Mouse (Mus musculus): Measurements from ENCODE around the gene Thrb. TPM values are rescaled to one million over a fixed set of nuclear protein-coding genes. Genes with fewer than 3 reads are reported as not detected.
A peak's percentile ranks its signal among the peaks of the same experiment; 100 is the strongest.

The Thrb gene
- polyA plus RNA-seq, 1 experiment, result 11.2 TPM

DNA sequence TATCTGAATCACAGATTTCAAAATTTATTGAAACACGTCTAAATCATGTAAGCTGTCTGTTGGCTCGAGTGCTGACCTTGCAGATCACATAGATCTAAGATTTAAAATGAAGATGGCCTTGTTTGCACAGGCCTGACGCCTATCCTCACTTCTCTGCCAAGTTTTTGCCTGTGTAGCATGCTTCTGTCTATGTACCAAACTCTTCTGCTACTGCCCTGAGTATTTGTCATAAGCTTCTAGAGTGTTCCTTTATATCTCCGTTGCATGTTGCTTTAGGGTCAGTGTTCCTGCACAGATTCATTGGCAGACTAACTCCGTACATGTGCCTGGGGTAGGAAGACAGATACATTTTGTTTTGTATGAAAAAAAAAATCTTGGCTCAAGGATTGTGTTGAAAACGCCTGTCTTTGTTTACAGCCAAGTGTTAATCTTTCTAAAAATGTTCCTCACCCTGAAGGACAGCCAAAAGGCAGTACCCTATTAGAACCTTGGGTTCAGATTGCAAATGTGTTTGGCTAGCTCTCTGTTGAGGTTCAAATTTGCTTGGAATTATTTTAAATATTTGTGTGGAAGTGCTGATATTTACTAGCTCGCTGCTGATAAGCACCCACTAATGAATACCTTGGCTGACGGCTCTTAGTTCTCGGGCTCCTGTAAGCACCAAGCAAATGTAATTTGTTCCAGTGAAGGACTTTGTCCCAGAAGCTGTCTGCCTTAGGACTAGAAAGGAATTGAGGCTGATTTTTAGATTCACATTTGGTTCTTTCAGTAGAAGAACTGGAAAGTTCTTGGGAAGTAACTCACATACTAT, 83.0 kb downstream of the Thrb start:
- Histone ChIP-seq H3K27ac (ENCODE audit: insufficient read depth, low read depth, low read length) (0 out of 2 replicates have a peak overlapping the region, but pooled peaks have one; percentile 28), H3K27me3 (replicated peaks; ENCODE audit: control insufficient read depth, insufficient read depth, low read length) (no peaks in the 10 kb centered on the region), H3K36me3 (ENCODE audit: control insufficient read depth, insufficient read depth, low read length) (no peaks in the 10 kb centered on the region), H3K4me1 (ENCODE audit: control insufficient read depth, insufficient read depth, low read length) (peaks cover 15% of the 10 kb centered on the region; the same call in 1 of the 2 replicates), H3K4me3 (ENCODE audit: insufficient read depth, low read depth, low read length) (no peak overlapping the region)
- WGBS, result 45% methylated on average over 9 of the region's 9 CpGs
- DNase-seq, result peak; percentile 48
- TF ChIP-seq POLR2A (IDR thresholded peaks at IDR 0.05; ENCODE audit: low read depth, low read length) (no peak), CTCF (conservative IDR thresholded peaks at IDR 0.05; ENCODE audit: insufficient read depth, insufficient read length, low read depth, low read length) (no peak)

DNA sequence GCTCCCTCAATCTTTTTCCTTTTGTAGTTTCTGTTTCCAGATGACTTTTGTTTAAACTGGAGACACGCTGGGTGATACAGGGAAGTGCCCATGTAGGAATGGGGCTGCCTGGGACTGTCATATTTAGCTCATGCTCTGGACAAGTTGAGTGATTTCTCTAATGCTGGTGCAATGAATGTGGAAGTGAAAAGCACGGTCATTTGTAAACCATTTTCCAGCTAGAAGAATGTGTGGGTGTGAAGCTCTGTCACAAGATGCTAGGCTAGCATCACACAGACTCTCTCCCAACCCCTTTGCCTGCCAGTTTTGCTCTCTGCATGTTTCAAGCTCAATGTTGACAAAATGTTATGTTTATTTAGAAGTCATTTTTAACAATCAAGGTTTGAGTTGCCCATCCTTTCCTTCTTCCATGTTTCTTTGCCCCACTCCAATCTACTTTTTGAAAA, 83.7 kb downstream of the Thrb start:
- DNase-seq, result no peak
- H3K36me3 ChIP-seq (ENCODE audit: control insufficient read depth, insufficient read depth, low read length), result no peaks in the 10 kb centered on the region
- no peaks in the 10 kb centered on the region for H3K27me3 ChIP-seq (replicated peaks; ENCODE audit: control insufficient read depth, insufficient read depth, low read length)
- H3K27ac ChIP-seq (ENCODE audit: insufficient read depth, low read depth, low read length), result no peak overlapping the region
- TF ChIP-seq POLR2A (IDR thresholded peaks at IDR 0.05; ENCODE audit: low read depth, low read length) (no peak), CTCF (conservative IDR thresholded peaks at IDR 0.05; ENCODE audit: insufficient read depth, insufficient read length, low read depth, low read length) (no peak)
- WGBS, result 57% methylated on average over 2 of the region's 2 CpGs
- peaks cover 17% of the 10 kb centered on the region; the same call in 1 of the 2 replicates for H3K4me1 ChIP-seq (ENCODE audit: control insufficient read depth, insufficient read depth, low read length)
- H3K4me3 ChIP-seq (ENCODE audit: insufficient read depth, low read depth, low read length), result no peak overlapping the region

DNA sequence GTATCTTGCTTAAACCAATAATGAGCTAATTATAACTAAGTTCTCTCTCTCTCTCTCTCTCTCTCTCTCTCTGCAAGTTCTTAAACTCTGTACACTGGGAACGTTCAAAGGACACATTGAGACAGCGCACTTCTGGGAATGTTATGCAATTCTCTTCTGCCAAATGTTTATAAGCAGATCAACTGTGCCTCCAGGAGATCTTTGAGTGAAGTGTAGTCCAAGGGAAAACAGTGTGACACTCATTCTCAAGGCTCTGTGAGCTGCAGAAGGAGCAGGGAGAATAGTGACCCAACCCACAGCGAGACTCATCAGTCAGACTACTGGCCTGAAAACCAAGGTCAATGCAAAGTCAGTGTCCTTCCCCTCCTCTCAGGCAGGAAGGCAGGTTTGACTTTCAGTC, 87.9 kb downstream of the Thrb start:
- Histone ChIP-seq H3K4me1 (ENCODE audit: control insufficient read depth, insufficient read depth, low read length) (peaks cover 17% of the 10 kb centered on the region; the same call in 1 of the 2 replicates), H3K27ac (ENCODE audit: insufficient read depth, low read depth, low read length) (peak overlapping the region; percentile 62; the same call in 1 of the 2 replicates), H3K36me3 (ENCODE audit: control insufficient read depth, insufficient read depth, low read length) (no peaks in the 10 kb centered on the region), H3K27me3 (replicated peaks; ENCODE audit: control insufficient read depth, insufficient read depth, low read length) (no peaks in the 10 kb centered on the region), H3K4me3 (ENCODE audit: insufficient read depth, low read depth, low read length) (no peak overlapping the region)
- 55% methylated on average over 3 of the region's 3 CpGs for WGBS
- TF ChIP-seq POLR2A (IDR thresholded peaks at IDR 0.05; ENCODE audit: low read depth, low read length), result no peak
- 0 out of 2 replicates have a peak, but pooled peaks have one; percentile 5 for TF ChIP-seq CTCF (conservative IDR thresholded peaks at IDR 0.05; ENCODE audit: insufficient read depth, insufficient read length, low read depth, low read length)
- peak; percentile 87 for DNase-seq

DNA sequence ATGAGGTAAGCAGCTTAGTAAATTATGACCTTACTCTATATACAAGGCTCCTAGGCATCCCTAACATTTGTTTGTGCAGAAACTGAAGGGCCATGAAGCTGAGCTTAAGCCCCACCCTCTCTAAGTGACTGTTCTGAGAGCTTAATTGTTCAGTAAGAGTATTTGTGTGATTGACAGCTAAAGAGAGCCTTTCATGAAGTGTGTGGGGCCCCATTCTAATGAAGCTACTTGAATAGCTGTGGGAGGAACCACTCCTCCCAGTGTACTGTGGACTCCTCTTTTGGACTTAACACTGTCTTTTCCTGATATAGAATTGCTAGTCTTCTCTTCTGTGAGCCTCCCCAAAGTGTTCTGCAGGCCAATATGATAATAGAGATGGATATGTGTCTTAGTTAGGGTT, 88.9 kb downstream of the Thrb start:
- peaks cover 9% of the 10 kb centered on the region; the same call in 1 of the 2 replicates for H3K4me1 ChIP-seq (ENCODE audit: control insufficient read depth, insufficient read depth, low read length)
- H3K27ac ChIP-seq (ENCODE audit: insufficient read depth, low read depth, low read length), result no peak overlapping the region
- no peak for TF ChIP-seq CTCF (conservative IDR thresholded peaks at IDR 0.05; ENCODE audit: insufficient read depth, insufficient read length, low read depth, low read length)
- no peak for TF ChIP-seq POLR2A (IDR thresholded peaks at IDR 0.05; ENCODE audit: low read depth, low read length)
- DNase-seq, result no peak
- no peak overlapping the region for H3K4me3 ChIP-seq (ENCODE audit: insufficient read depth, low read depth, low read length)
- no peaks in the 10 kb centered on the region for H3K36me3 ChIP-seq (ENCODE audit: control insufficient read depth, insufficient read depth, low read length)
- H3K27me3 ChIP-seq (replicated peaks; ENCODE audit: control insufficient read depth, insufficient read depth, low read length), result no peaks in the 10 kb centered on the region

DNA sequence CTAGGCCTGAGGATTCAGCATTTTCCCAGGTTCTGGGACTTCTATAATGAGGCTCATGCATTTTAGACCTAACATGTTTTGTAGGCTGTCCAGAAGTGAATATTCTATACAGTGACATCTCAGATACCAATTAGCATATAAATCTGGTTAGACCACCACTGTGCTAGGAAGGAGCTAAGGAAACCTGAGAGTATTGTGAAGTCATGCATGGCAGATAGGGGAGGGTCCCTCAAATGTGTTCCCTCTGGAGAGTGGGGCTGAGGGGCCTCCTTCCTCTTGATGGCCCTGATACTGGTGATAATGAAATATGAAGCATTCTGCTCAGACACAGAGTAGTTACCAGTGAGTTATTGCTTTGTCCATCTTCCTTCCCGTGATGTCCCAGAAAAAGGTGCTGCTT, 91.8 kb downstream of the Thrb start:
- Histone ChIP-seq H3K4me3 (ENCODE audit: insufficient read depth, low read depth, low read length) (no peak overlapping the region), H3K27me3 (replicated peaks; ENCODE audit: control insufficient read depth, insufficient read depth, low read length) (no peaks in the 10 kb centered on the region), H3K4me1 (ENCODE audit: control insufficient read depth, insufficient read depth, low read length) (peaks cover 14% of the 10 kb centered on the region), H3K36me3 (ENCODE audit: control insufficient read depth, insufficient read depth, low read length) (no peaks in the 10 kb centered on the region), H3K27ac (ENCODE audit: insufficient read depth, low read depth, low read length) (no peak overlapping the region)
- WGBS, result 81% methylated on average over 1 of the region's 1 CpGs
- TF ChIP-seq POLR2A (IDR thresholded peaks at IDR 0.05; ENCODE audit: low read depth, low read length) (no peak), CTCF (conservative IDR thresholded peaks at IDR 0.05; ENCODE audit: insufficient read depth, insufficient read length, low read depth, low read length) (no peak)
- DNase-seq, result no peak

DNA sequence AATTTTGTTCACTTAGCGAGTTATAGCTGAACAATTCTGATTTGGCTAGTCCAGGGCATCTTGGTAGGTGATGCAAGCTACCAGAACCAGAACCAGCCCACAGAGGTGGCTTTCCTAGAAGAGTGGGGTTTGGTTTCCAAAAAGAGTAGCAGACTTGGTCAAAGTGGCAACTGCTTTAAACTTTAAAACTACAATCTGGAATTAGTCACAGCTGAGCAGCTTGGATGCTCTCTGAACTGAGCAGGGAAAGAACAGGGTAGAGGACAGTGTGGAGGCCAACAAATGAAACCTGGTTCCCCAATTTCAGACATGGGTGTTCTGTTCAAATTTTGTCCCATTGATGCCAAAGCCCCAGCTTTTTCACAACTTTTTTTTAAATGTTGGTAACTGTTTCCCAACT, 93.4 kb downstream of the Thrb start:
- H3K27ac ChIP-seq (ENCODE audit: insufficient read depth, low read depth, low read length), result no peak overlapping the region
- peak; percentile 75 for DNase-seq
- peaks cover 8% of the 10 kb centered on the region for H3K4me1 ChIP-seq (ENCODE audit: control insufficient read depth, insufficient read depth, low read length)
- no peaks in the 10 kb centered on the region for H3K36me3 ChIP-seq (ENCODE audit: control insufficient read depth, insufficient read depth, low read length)
- TF ChIP-seq CTCF (conservative IDR thresholded peaks at IDR 0.05; ENCODE audit: insufficient read depth, insufficient read length, low read depth, low read length), result no peak
- TF ChIP-seq POLR2A (IDR thresholded peaks at IDR 0.05; ENCODE audit: low read depth, low read length), result no peak
- 70% methylated on average over 1 of the region's 1 CpGs for WGBS
- H3K27me3 ChIP-seq (replicated peaks; ENCODE audit: control insufficient read depth, insufficient read depth, low read length), result no peaks in the 10 kb centered on the region
- no peak overlapping the region for H3K4me3 ChIP-seq (ENCODE audit: insufficient read depth, low read depth, low read length)

DNA sequence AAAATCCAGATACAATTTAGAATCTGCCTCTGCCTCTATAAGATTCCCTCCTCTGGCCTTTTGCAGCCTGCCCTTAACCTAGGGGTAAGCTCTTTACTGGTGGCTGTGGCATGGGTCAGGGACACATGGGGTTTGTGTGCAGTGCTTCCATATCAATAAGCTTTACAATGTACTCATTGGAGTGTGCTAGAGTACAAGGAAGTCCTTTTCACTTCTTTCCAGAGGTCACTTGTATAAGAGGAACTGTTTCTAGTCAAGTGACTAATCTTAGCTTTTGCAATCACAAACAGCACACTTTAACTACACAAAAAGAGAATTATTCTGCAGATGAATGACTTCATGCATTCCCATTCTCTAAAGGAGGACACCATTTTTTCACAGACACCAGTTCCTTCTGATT, 96.7 kb downstream of the Thrb start:
- TF ChIP-seq CTCF (conservative IDR thresholded peaks at IDR 0.05; ENCODE audit: insufficient read depth, insufficient read length, low read depth, low read length) (no peak), POLR2A (IDR thresholded peaks at IDR 0.05; ENCODE audit: low read depth, low read length) (no peak)
- DNase-seq, result no peak
- H3K27me3 ChIP-seq (replicated peaks; ENCODE audit: control insufficient read depth, insufficient read depth, low read length), result no peaks in the 10 kb centered on the region
- H3K4me1 ChIP-seq (ENCODE audit: control insufficient read depth, insufficient read depth, low read length), result peaks cover 5% of the 10 kb centered on the region
- H3K36me3 ChIP-seq (ENCODE audit: control insufficient read depth, insufficient read depth, low read length), result no peaks in the 10 kb centered on the region
- H3K27ac ChIP-seq (ENCODE audit: insufficient read depth, low read depth, low read length), result no peak overlapping the region
- H3K4me3 ChIP-seq (ENCODE audit: insufficient read depth, low read depth, low read length), result no peak overlapping the region
